Mouse (Mus musculus) intestine, embryonic 15.5 days (tissue): ENCODE results near the gene Crabp2. TPM values are rescaled to one million over a fixed set of nuclear protein-coding genes. Genes with fewer than 3 reads are reported as not detected.

Experiments
- ATAC-seq: fragments of 200-750 bp; cut with Nextera tagmentation; 2 replicates; pipeline ENCODE4 v1.8.0; 2017; ENCODE audit warnings: moderate TSS enrichment, moderate library complexity
- H3K27ac ChIP-seq: fragments of 300-500 bp; sonication (generic); 2 replicates; pipeline ENCODE4 v1.5.1; 2015; ENCODE audit warnings: mild to moderate bottlenecking, inconsistent platforms
- H3K27me3 ChIP-seq: fragments of 300-500 bp; sonication (generic); replicated peaks from 2 replicates; pipeline ENCODE4 v1.6.1; 2015; ENCODE audit warnings: inconsistent platforms
- H3K36me3 ChIP-seq: fragments of 300-500 bp; sonication (generic); 2 replicates; pipeline ENCODE4 v1.6.1; 2015; ENCODE audit warnings: inconsistent platforms
- H3K4me1 ChIP-seq: fragments of 300-500 bp; sonication (generic); replicated peaks from 2 replicates; pipeline ENCODE4 v1.6.1; 2015; ENCODE audit warnings: inconsistent platforms
- H3K4me2 ChIP-seq: fragments of 300-500 bp; sonication (generic); replicated peaks from 2 replicates; pipeline ENCODE4 v1.6.1; 2015; ENCODE audit warnings: mild to moderate bottlenecking, inconsistent platforms
- H3K4me3 ChIP-seq: fragments of 300-500 bp; sonication (generic); replicated peaks from 2 replicates; pipeline ENCODE4 v1.5.1; 2015; ENCODE audit warnings: inconsistent platforms
- H3K9ac ChIP-seq: fragments of 300-500 bp; sonication (generic); 2 replicates; pipeline ENCODE4 v1.6.1; 2015; ENCODE audit warnings: inconsistent platforms
- H3K9me3 ChIP-seq: fragments of 300-500 bp; sonication (generic); 2 replicates; pipeline ENCODE4 v1.6.1; 2016; ENCODE audit warnings: inconsistent platforms
- whole genome bisulfite sequencing: fragments of 180-500 bp; shearing (Covaris S2); methylation state at CpG from one replicate; pipeline ENCODE4 v1.1.7; 2015; 5-methylcytosine and 5-hydroxymethylcytosine counted together
- polyA plus RNA-seq: library from polyadenylated mRNA; unstranded; fragments of >200 nt; fragmentation: Nextera tagmentation; extraction: Ambion mirVana; gene quantifications from 2 replicates; pipeline ENCODE4 v1.2.1, GENCODE M21; 2015

Gene Crabp2
- polyA plus RNA-seq, 1 experiment from 2014 or later, result 8.2 TPM

GRCm38 (mm10) chr3:87970184-87970938 lies 21.9 kb downstream of the Crabp2 start:
- no peaks in the 10 kb centered on the region for H3K9me3 ChIP-seq
- peak; percentile 27 for ATAC-seq
- peak overlapping the region; percentile 73 for H3K27ac ChIP-seq
- under 1% methylated on average over 21 of the region's 21 CpGs for WGBS
- peak overlapping the region; percentile 96 for H3K4me2 ChIP-seq
- peak overlapping the region; percentile 68 for H3K9ac ChIP-seq
- no peaks in the 10 kb centered on the region for H3K36me3 ChIP-seq
- H3K4me1 ChIP-seq, result peaks cover 47% of the 10 kb centered on the region
- H3K27me3 ChIP-seq, result peaks cover 13% of the 10 kb centered on the region
- peak overlapping the region; percentile 64 for H3K4me3 ChIP-seq

GRCm38 (mm10) chr3:87970939-87971488 lies 22.5 kb downstream of the Crabp2 start, which contains the start of gene Nes:
Gene Nes, plus strand, starts transcription at chr3:87971078.
- Histone ChIP-seq H3K4me3 (peak within 1 kb of the TSS; percentile 64), H3K36me3 (no peaks in the 10 kb centered on the region), H3K27me3 (peaks cover 13% of the 10 kb centered on the region), H3K27ac (peak within 1 kb of the TSS; percentile 73), H3K9ac (peak within 1 kb of the TSS; percentile 68), H3K4me2 (peak within 1 kb of the TSS; percentile 96), H3K4me1 (peaks cover 47% of the 10 kb centered on the region), H3K9me3 (no peaks in the 10 kb centered on the region)
- peak; percentile 73 for ATAC-seq
- WGBS, result under 1% methylated on average over 44 of the region's 44 CpGs

- Histone ChIP-seq H3K9ac (peak overlapping the region; percentile 68), H3K27me3 (peaks cover 13% of the 10 kb centered on the region), H3K4me3 (peak overlapping the region; percentile 64), H3K9me3 (no peaks in the 10 kb centered on the region), H3K4me1 (peaks cover 47% of the 10 kb centered on the region), H3K27ac (peak overlapping the region; percentile 73), H3K36me3 (no peaks in the 10 kb centered on the region), H3K4me2 (peak overlapping the region; percentile 96)
- ATAC-seq, result peak; percentile 34
- WGBS, result under 1% methylated on average over 60 of the region's 60 CpGs
These were observed 23.2 kb downstream of the Crabp2 start for GRCm38 (mm10) chr3:87971489-87972202.

- Histone ChIP-seq H3K27ac (peak overlapping the region; percentile 73; the same call in 1 of the 2 replicates), H3K4me2 (peak overlapping the region; percentile 96), H3K36me3 (no peaks in the 10 kb centered on the region), H3K4me3 (peak overlapping the region; percentile 64), H3K27me3 (peaks cover 13% of the 10 kb centered on the region), H3K9ac (peak overlapping the region; percentile 68), H3K9me3 (no peaks in the 10 kb centered on the region), H3K4me1 (peaks cover 47% of the 10 kb centered on the region)
- ATAC-seq, result no peak
- 22% methylated on average over 8 of the region's 8 CpGs for WGBS
These were observed 23.8 kb downstream of the Crabp2 start for GRCm38 (mm10) chr3:87972203-87972664.

GRCm38 (mm10) chr3:87972776-87973175 lies 24.3 kb downstream of the Crabp2 start:
- ATAC-seq, result peak; percentile 29

GRCm38 (mm10) chr3:87973593-87974380 lies 25.3 kb downstream of the Crabp2 start:
- Histone ChIP-seq H3K4me1 (peaks cover 47% of the 10 kb centered on the region), H3K9ac (peak overlapping the region; percentile 9; the same call in 1 of the 2 replicates)

More at GRCm38 (mm10) chr3:87972776-87973175, 24.3 kb downstream of the Crabp2 start:
- Histone ChIP-seq H3K4me3 (peak overlapping the region; percentile 64), H3K4me1 (peaks cover 47% of the 10 kb centered on the region), H3K36me3 (no peaks in the 10 kb centered on the region), H3K9me3 (no peaks in the 10 kb centered on the region), H3K4me2 (peak overlapping the region; percentile 96), H3K27ac (no peak overlapping the region), H3K27me3 (peaks cover 13% of the 10 kb centered on the region), H3K9ac (peak overlapping the region; percentile 68)
- WGBS, result 27% methylated on average over 5 of the region's 5 CpGs

GRCm38 (mm10) chr3:87974381-87974987 lies 26.0 kb downstream of the Crabp2 start:
- WGBS, result 27% methylated on average over 12 of the region's 12 CpGs
- H3K36me3 ChIP-seq, result no peaks in the 10 kb centered on the region
- no peaks in the 10 kb centered on the region for H3K9me3 ChIP-seq
- peaks cover 10% of the 10 kb centered on the region for H3K27me3 ChIP-seq
- H3K9ac ChIP-seq, result peak overlapping the region; percentile 9; the same call in 1 of the 2 replicates
- H3K4me1 ChIP-seq, result peaks cover 49% of the 10 kb centered on the region
- H3K4me3 ChIP-seq, result peak overlapping the region; percentile 64
- peak overlapping the region; percentile 96 for H3K4me2 ChIP-seq
- ATAC-seq, result peak; percentile 38; the same call in 1 of the 2 replicates
- peak overlapping the region; percentile 52 for H3K27ac ChIP-seq

More at GRCm38 (mm10) chr3:87973593-87974380, 25.3 kb downstream of the Crabp2 start:
- Histone ChIP-seq H3K27me3 (peaks cover 10% of the 10 kb centered on the region), H3K4me2 (peak overlapping the region; percentile 96), H3K4me3 (peak overlapping the region; percentile 64), H3K36me3 (no peaks in the 10 kb centered on the region), H3K27ac (peak overlapping the region; percentile 52), H3K9me3 (no peaks in the 10 kb centered on the region)
- no peak for ATAC-seq
- WGBS, result 45% methylated on average over 14 of the region's 14 CpGs

- Histone ChIP-seq H3K36me3 (no peaks in the 10 kb centered on the region), H3K4me2 (no peak overlapping the region), H3K27ac (no peak overlapping the region), H3K4me3 (no peak overlapping the region), H3K9ac (no peak overlapping the region), H3K9me3 (no peaks in the 10 kb centered on the region), H3K4me1 (peaks cover 54% of the 10 kb centered on the region), H3K27me3 (no peaks in the 10 kb centered on the region)
- ATAC-seq, result no peak
- 85% methylated on average over 5 of the region's 5 CpGs for WGBS
These were observed 31.0 kb downstream of the Crabp2 start for GRCm38 (mm10) chr3:87979493-87979892.

GRCm38 (mm10) chr3:87980085-87980484 lies 31.6 kb downstream of the Crabp2 start:
- Histone ChIP-seq H3K9ac (no peak overlapping the region), H3K36me3 (no peaks in the 10 kb centered on the region), H3K27ac (0 out of 2 replicates have a peak overlapping the region, but pooled peaks have one; percentile 17)

GRCm38 (mm10) chr3:87980728-87981127 lies 32.3 kb downstream of the Crabp2 start:
- Histone ChIP-seq H3K27me3 (no peaks in the 10 kb centered on the region), H3K9ac (no peak overlapping the region), H3K4me2 (no peak overlapping the region), H3K36me3 (no peaks in the 10 kb centered on the region), H3K27ac (0 out of 2 replicates have a peak overlapping the region, but pooled peaks have one; percentile 96), H3K9me3 (no peaks in the 10 kb centered on the region), H3K4me1 (peaks cover 60% of the 10 kb centered on the region), H3K4me3 (no peak overlapping the region)
- no peak for ATAC-seq
- 70% methylated on average over 5 of the region's 5 CpGs for WGBS

More at GRCm38 (mm10) chr3:87980085-87980484, 31.6 kb downstream of the Crabp2 start:
- H3K4me2 ChIP-seq, result no peak overlapping the region
- no peaks in the 10 kb centered on the region for H3K9me3 ChIP-seq
- 56% methylated on average over 3 of the region's 3 CpGs for WGBS
- no peaks in the 10 kb centered on the region for H3K27me3 ChIP-seq
- ATAC-seq, result no peak
- peaks cover 53% of the 10 kb centered on the region for H3K4me1 ChIP-seq
- no peak overlapping the region for H3K4me3 ChIP-seq

GRCm38 (mm10) chr3:87981214-87981760 lies 32.8 kb downstream of the Crabp2 start:
- H3K27ac ChIP-seq, result peak overlapping the region; percentile 96
- ATAC-seq, result no peak
- H3K27me3 ChIP-seq, result no peaks in the 10 kb centered on the region
- 0 out of 2 replicates have a peak overlapping the region, but pooled peaks have one; percentile 1 for H3K9ac ChIP-seq
- peaks cover 65% of the 10 kb centered on the region for H3K4me1 ChIP-seq
- H3K4me2 ChIP-seq, result no peak overlapping the region
- H3K9me3 ChIP-seq, result no peaks in the 10 kb centered on the region
- H3K36me3 ChIP-seq, result no peaks in the 10 kb centered on the region
- H3K4me3 ChIP-seq, result no peak overlapping the region
- WGBS, result 83% methylated on average over 6 of the region's 6 CpGs
